Mouse (Mus musculus) cerebellum, adult 11-12 months (tissue): ENCODE measurements around the gene Trim29.

ENCODE experiments used
- DNase-seq: peaks from one replicate; pipeline ENCODE4 v3.0.0; 2022

Trim29 gene

GRCm38 (mm10) chr9:43315320-43315950 lies 4.8 kb downstream of the Trim29 start:
- no peak for DNase-seq

DNA sequence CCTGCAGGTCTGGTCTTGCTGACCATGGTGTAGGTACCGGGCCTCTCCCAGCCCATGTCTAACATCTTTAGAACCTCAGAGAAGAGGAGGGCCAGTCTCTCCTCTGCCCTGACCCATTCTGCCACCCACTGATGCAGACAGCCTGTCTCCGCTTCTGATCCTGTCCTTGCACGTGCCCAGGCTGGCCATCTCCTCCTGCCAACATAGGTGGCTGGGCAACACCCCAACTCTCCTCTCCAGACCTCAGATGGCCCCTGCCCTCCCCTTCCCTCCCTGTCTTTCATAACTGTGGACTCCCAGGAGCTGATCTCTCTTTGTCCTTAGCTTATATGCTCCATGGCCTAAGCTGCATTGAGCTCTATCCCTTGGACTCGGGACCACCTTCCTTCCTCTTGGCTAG lies 5.8 kb downstream of the Trim29 start:
- no peak for DNase-seq

DNA sequence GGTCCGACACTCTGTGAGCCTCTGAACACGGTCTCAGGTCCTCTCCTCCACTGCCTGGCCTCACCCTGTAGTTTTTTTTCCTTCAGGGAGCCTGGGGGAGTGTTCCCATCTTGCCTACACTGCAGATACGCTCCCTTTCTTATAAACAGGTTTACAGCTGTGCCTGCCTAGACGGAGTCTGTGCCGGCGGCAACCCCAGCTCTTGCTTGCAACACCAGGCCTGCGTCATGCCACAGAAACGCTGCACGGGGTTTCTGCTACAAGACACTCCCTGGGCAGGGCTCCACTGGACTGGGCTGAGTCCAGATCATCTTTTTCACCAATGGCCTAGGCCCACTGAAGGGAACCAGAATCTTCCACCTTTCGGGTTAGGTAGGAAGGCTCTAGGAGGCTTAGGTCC lies 8.0 kb downstream of the Trim29 start:
- no peak for DNase-seq

DNA sequence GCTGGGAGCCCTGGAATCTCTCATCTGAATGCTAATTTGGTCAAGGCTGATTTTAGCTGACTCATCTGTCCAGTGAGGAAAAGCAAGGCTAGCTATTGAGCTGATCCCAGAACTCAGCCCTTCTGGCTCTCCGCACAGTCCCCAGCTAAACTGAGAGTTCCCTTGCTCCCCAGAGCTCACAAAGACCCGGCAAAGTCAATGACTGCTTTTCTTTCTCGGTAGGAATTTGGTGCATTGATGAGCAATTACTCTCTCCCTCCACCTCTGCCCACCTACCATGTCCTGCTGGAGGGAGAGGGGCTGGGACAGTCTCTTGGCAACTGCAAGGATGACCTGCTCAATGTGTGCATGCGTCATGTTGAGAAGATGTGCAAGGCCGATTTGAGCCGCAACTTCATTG lies 11.3 kb downstream of the Trim29 start:
- no peak for DNase-seq

GRCm38 (mm10) chr9:43322666-43323065 lies 12.0 kb downstream of the Trim29 start:
- no peak for DNase-seq

DNA sequence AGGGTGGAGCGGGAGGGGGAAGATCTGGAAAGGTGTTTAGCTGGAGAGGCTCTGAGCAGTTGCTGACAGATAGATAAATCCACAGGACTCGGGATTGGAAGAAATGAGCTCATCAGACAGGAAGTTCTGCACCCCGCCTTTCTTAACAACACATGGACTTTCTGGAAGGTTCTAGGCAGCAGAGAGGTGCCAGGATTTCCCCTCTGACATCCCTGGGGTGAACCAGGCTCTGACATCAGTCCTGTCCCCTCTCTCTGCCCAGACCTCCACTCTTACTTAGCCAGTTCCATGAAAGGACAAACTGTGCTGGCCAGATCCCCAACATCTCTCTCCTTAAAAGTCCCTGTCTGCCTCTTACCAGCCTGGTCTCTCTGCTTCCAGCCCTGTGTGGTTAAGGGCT lies 14.8 kb downstream of the Trim29 start:
- no peak for DNase-seq

GRCm38 (mm10) chr9:43326015-43326631 lies 15.5 kb downstream of the Trim29 start:
- DNase-seq: no peak

- no peak for DNase-seq
Observed at GRCm38 (mm10) chr9:43327182-43328129, 16.8 kb downstream of the Trim29 start.

- DNase-seq: peak; percentile 73
Observed at GRCm38 (mm10) chr9:43330426-43330825, 19.8 kb downstream of the Trim29 start.

- DNase-seq: peak; percentile 88
Observed at GRCm38 (mm10) chr9:43331476-43332471, 21.1 kb downstream of the Trim29 start.

GRCm38 (mm10) chr9:43334476-43334875 lies 23.8 kb downstream of the Trim29 start:
- no peak for DNase-seq

DNA sequence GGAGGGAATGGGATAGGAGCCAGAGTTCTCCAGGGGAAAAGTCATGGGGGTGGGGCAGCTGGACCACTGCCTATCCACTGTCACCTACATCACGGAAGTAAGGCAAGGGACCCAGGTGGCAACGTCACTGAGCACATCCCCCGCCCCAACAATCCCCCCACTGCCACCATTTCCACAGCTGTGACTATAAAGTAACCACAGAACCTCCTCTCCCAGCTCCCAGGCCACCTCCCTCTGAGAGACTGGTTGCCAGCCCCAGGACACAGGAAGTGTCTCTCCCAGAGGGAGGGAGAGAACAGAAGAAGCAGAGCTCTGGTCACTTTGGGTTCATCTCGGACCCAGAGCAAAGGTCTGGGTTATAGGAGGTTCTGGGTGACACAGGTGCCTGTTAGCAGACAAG lies 27.0 kb downstream of the Trim29 start:
- DNase-seq: no peak

- no peak for DNase-seq
Observed at GRCm38 (mm10) chr9:43338067-43338466, 27.4 kb downstream of the Trim29 start.

DNA sequence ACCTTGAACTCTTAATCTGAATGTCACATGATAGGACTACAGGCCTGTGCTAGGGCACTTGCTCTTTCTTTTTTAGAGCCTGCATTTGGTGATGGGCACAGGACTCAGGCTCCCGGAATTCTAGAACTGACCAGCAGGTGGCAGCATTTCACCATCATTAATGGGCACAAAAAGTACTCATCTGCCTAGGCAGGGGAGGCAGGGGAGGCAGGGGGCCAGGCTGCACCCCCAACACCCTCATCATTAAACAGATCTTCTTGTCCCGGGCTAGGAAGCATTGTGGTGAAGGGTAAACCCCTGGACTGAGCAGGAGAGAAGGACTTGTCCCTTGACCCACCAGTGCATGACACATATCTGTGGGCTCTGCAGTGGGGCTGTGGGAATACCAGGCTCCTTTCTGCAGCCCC lies 29.0 kb downstream of the Trim29 start:
- DNase-seq: no peak

DNA sequence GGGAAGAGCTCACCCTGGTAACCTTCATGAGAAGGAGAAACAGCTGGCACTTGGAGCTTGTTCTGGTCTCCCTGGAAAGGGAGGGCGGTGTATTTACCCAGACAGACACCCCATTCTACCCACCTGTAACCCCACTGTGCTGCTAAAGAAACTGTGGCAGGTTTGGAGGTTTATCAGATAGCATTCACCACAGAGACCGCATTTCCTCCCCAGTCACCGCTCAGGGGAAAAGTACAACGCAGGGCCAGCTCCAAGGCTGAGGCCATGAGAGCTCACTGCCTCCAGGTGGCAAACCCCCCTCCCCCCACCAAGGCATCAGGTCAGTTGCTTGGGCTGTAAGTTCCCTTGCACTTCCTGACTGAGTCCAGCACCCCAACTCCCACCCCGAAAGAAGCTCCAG lies 39.4 kb downstream of the Trim29 start:
- DNase-seq: no peak

GRCm38 (mm10) chr9:43351015-43351414 lies 40.4 kb downstream of the Trim29 start:
- DNase-seq: no peak

GRCm38 (mm10) chr9:43357011-43357410 lies 46.4 kb downstream of the Trim29 start:
- no peak for DNase-seq

GRCm38 (mm10) chr9:43358591-43359323 lies 48.1 kb downstream of the Trim29 start:
- no peak for DNase-seq

- no peak for DNase-seq
Observed at GRCm38 (mm10) chr9:43368781-43369180, 58.1 kb downstream of the Trim29 start.

DNA sequence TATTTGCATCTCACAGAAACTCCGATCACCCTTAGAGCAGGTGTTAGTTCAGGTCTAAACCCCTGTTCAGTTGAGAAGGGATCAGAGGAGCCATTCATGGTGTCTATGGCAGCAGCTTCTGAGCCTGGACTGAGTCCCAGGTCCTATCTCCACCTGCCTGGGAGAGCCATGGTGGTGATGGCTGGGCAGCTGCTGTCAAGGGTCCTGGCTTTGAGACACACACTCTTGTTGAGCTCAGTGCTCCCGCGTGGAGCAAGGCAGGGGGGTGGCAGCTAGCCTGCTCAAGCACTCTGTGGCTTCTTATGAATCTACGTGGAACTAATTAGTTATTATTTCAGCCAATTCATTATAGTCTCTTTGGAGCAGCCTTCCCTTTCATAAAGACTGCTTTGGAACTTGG lies 73.2 kb downstream of the Trim29 start:
- no peak for DNase-seq

GRCm38 (mm10) chr9:43384400-43384799 lies 73.8 kb downstream of the Trim29 start:
- DNase-seq: no peak
